Mouse (Mus musculus) left cerebral cortex, postnatal 10 days (tissue): ENCODE measurements around the gene Anxa10. TPM values are rescaled to one million over a fixed set of nuclear protein-coding genes. Genes with fewer than 3 reads are reported as not detected.
A peak's percentile ranks its signal among the peaks of the same experiment; 100 is the strongest.

ENCODE experiments used
- DNase-seq, 2 experiments: peaks; one replicate each; pipeline ENCODE4 v3.0.0; 2021 to 2022; ENCODE audit warnings: low spot score in 2 of 2, mixed read lengths in 1 of 2; ENCODE audit errors: extremely low spot score in 1 of 2
- intact Hi-C: fragments of 180-260 bp; cut with DNase I; formaldehyde crosslinking; loops from one replicate; pipeline ENCODE4 v1.15.1; 2025
- total RNA-seq, 2 experiments: library from RNA; stranded (reverse); gene quantifications; 2 replicates each; pipeline ENCODE4 v1.2.3; 2021

Anxa10 gene
- not detected for total RNA-seq

DNA sequence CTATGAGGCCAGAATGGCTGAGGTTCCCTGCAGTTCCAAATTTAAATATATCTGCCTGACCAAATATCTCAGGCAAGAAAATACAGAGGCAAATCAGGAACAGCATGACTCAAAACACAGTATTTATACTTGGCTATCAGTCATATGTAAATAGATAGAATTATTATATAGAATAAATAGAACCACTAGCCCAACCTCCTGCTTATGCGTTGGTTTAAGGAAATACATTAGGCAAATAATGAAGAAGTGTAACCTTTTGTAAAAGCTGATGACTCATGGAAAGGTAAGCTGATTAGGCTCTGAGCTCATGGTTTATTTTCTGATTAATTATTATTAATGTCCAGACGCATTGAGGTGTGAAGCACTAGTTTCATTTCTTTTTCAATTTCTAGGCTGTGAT lies at the start of gene Anxa10:
Gene Anxa10 (minus strand): TSS at position 53 of the 400 bp plus-strand sequence.
- intact Hi-C loops, result no loop called here
- DNase-seq, result no peak

DNA sequence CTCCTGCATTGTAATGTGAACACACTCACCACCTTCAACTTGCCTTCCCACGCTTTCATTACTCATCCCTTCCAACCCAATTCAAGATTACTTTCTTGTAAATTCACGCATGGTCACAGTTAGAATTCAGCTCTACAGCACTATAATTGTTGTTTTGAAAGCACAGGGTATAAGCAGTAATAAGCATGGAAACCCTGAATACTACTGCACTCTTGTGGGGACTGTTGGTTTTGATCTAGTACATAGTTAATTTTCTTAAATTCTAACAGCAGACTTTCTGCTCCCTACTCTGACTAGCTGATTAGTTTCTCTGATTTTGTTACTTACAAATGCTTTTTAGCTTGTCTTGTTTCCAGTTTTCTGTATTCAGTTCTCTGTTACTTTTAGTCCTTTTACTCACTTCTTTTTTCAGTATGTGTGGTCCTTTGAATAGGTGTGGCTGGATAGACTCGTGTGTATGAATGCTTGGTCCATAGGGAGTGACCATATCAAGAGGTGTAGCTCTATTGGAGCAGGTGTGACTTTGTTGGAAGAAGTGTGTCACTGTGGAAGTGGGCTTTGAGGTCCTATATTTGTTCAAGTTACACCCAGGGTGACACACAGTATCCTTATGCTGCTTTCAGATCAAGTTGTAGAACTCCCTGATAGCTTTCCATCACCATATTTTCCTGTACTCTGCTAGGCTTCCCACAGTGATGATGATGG lies 9.9 kb upstream of the Anxa10 start:
- DNase-seq, result no peak
- intact Hi-C loops, result no loop called here

DNA sequence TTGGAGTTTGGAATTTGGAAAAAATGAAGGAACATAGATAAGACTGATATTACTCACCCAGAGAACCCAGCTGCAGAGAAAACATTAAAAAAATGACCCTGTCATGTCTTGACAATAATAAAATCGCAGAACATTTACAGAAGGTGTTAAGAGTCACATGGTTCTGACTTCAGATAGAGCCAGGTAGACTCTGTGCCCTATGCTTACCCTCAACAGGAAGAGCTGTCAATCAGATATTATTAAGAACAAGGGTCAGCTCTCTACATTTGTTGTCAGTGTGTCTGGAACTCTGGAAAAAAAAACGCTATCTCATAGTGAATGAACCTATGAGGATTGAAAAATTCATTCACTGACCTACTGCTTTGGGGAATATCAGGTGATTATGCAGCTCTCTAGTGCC lies 25.7 kb downstream of the Anxa10 start:
- DNase-seq, result no peak
- intact Hi-C loops, result no loop called here

DNA sequence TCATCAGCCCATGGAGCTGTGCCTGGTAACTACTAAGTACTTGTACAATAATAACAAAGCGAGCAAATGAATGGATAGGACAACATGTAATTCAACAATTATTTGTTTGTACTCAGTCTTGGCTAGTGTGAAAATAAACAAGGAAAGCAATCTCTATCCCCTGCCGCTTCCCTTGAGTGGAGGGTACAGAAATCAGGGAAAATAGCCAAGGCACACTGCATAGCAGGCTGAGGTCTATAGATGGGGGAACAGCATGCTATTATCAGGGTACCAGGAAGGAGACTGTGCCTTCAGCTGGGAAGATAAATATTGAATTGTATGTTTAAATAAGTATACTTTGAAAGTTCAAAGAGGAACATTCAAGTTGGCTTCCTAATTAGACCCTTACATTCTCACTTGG lies 41.1 kb downstream of the Anxa10 start:
- no peak for DNase-seq
- intact Hi-C loops, result no loop called here

DNA sequence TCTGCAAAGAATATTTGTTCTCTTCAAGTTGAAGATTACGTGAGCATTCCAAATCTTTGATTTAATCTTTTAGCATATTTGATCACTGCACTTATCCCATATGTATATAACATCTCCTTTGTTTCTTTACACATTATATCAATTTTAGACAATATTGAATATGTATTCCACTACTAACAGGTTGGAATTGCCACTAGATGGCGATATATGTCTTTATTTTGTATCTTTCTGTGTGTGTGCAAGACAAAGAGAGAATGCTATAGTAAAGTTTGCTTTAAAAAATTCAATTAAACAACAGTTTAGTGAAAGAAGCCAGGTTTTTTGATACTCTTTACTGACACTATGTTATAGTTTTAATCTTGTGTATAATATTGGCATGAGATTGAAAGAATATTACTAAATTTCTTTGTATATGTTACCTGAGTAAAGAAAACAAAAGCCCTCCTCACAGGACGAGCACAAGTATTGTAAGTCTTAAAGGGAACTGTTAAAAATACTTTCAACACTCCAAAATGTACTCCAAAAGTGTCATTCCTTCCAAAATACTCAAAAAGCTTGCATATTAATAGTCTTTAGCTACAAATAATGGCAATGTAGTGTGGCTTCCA lies 42.7 kb downstream of the Anxa10 start:
- intact Hi-C loops, result no loop called here

DNA sequence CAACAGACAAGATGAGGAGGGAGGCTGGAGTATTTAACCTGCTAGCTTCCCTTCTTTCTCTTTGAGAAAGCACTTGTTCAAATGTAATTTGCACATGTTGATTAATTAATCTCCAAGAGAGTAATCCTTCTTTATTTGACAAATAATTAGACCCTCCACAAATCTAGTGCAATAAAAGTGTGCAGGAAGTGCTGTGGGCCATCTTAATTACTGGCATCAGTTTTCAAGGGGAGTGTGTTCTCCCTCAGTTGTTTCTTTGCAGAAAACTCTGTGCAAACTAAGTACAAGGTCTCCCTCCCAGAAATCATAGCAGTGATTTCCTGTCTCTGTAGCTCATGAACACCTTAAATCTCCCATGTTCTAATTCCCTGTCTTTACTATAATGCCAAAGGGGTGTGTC lies 54.6 kb downstream of the Anxa10 start:
- DNase-seq, result no peak
- intact Hi-C loops, result no loop called here

More for the DNA sequence above, 42.7 kb downstream of the Anxa10 start:
- DNase-seq, result peak in 1 of 2 experiments; percentile 63

DNA sequence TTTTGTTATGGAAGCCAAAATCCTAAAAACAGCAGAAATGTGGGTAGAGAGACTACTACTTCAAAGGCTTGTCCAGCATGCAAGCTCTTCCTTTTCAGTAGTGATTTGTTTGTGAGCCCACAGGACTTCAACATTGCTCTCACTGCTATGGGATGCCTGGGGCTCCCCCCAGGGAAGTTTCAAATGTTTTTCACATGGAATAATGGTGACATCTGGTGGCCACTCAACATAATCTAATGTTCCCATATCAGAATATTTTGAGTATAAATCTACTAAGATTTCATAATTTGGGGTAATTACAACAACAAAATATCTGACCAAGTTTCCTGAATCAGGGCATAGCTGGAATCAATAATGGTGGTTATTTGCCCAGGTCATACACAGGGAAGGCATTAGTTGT lies 62.6 kb downstream of the Anxa10 start:
- DNase-seq, result no peak
- intact Hi-C loops, result no loop called here

DNA sequence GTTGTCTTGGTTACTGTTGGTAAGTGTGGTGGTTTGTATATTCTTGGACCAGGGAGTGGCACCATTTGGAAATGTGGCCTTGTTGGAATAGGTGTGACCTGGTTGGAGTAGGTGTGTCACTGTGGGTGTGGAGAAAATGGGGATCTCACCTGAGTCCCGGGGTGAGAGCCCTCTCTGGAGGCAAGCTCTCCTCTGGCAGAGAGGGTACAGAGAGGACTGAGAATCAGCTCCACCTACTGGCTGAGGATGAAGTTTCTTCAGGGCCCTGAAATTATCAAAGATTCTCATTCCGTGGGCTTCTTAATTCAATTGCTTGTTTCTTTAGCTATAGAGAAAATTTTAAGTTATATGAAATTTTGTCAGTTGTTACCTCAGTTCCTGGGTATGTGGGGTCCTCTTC lies 76.1 kb downstream of the Anxa10 start:
- no peak for DNase-seq
- intact Hi-C loops, result no loop called here

DNA sequence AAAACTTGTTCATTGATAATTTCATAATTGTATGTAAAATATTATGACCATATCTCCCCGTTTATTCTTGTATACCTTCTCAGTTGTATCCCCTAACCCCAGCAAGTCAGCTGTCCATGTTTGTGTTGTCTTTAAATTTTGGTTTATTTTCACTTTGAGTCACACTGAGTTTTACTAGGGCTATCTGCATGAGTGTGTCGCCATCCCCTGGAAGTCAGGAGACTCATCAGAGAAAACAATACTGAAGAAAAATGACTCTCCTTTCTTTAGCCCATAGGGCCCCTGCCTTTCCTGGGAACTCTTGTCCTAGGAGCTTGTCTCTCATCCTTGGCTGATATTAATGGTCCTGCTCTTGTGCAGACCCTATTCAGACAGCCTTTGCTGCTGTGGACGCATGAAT lies 88.6 kb downstream of the Anxa10 start:
- intact Hi-C loops, result loop anchor here (10.0 kb wide), 2 partner anchors 140 to 500 kb away; no protein-coding TSS in a partner anchor
- DNase-seq, result no peak

DNA sequence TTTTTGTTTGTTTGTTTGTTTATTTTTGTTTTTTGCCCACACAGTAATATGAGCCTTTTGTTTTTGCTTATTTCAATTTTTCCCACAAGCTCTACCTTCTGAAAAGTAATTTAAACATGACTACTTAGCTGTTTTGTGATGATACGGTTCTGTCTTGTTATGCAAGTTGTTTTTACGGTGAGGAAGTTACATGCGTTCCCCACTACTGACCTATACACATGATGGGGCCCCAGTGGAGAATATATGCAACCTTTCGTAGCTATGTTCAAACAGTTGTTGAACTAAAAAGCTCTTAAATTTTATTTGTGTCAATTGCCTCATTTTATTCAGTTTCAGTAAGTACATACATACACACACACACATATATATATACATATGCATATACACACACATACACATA lies 108.4 kb downstream of the Anxa10 start:
- DNase-seq, result no peak
- intact Hi-C loops, result no loop called here

DNA sequence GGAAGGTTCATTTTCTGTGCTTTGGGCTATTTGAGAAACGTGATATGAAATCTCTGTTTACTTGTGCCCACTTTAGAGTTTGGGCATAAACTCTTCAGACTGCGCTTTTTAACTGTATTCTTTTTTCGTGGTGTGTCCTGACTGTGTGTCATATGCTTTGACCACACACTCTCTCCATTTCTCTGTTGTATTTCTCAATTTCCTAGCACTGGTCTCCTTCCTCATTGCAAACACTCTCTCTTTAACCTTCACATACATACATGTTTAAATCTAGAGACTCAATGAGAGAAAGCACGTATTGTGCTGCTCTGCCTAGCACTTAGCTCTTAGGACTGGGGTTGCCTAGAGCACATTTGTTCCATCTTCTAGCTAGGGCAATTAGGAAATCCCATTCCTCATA lies 108.8 kb downstream of the Anxa10 start:
- intact Hi-C loops, result no loop called here
- no peak for DNase-seq

Other genes with a start within 250 kb of the Anxa10 start
- gene Palld, start 220.5 kb downstream of the Anxa10 start, total RNA-seq, result 1 to 10 TPM; 5.2 to 6.8 TPM
- gene Ddx60, start 195.1 kb downstream of the Anxa10 start, total RNA-seq, result under 1 TPM; 0.09 to 0.34 TPM